Mouse (Mus musculus) forebrain, embryonic 10.5 days (tissue): ENCODE measurements around the gene Rtl8c. TPM values are rescaled to one million over a fixed set of nuclear protein-coding genes. Genes with fewer than 3 reads are reported as not detected.
A peak's percentile ranks its signal among the peaks of the same experiment; 100 is the strongest.
"Not testable (repeated sequence)": the region's sequence is repeated elsewhere in the genome, so short reads cannot be mapped to it uniquely, and the experiment has no call there.

ENCODE experiments used
- DNase-seq: peaks from one replicate; pipeline ENCODE4 v3.0.0-alpha.2; 2017; ENCODE audit warnings: low spot score; ENCODE audit errors: extremely low spot score
- H3K27ac ChIP-seq: fragments of 300-500 bp; sonication (generic); 2 replicates; pipeline ENCODE4 v1.5.1; 2016; ENCODE audit warnings: mild to moderate bottlenecking
- H3K27me3 ChIP-seq: fragments of 300-500 bp; sonication (generic); 2 replicates; pipeline ENCODE4 v1.6.1; 2016; ENCODE audit warnings: mild to moderate bottlenecking; ENCODE audit not compliant: poor library complexity, severe bottlenecking
- H3K36me3 ChIP-seq: fragments of 300-500 bp; sonication (generic); replicated peaks from 2 replicates; pipeline ENCODE4 v1.6.1; 2016; ENCODE audit warnings: mild to moderate bottlenecking, moderate library complexity
- H3K4me1 ChIP-seq: fragments of 300-500 bp; sonication (generic); 2 replicates; pipeline ENCODE4 v1.6.1; 2016
- H3K4me3 ChIP-seq: fragments of 300-500 bp; sonication (generic); 2 replicates; pipeline ENCODE4 v1.5.1; 2016; ENCODE audit warnings: mild to moderate bottlenecking, moderate library complexity
- H3K9me3 ChIP-seq: fragments of 300-500 bp; sonication (generic); 2 replicates; pipeline ENCODE4 v1.6.1; 2016; ENCODE audit warnings: mild to moderate bottlenecking, moderate library complexity
- WGBS: fragments of 180-500 bp; shearing (Covaris S2); methylation state at CpG from one replicate; pipeline ENCODE4 v1.1.7; 2016; 5-methylcytosine and 5-hydroxymethylcytosine counted together
- polyA plus RNA-seq: library from polyadenylated mRNA; unstranded; fragments of >200 nt; fragmentation: Nextera tagmentation; extraction: Ambion mirVana; gene quantifications from 2 replicates; pipeline ENCODE4 v1.2.1, GENCODE M21; 2016

Rtl8c gene
- polyA plus RNA-seq, 1 experiment from 2014 or later, result 26.4 TPM

DNA sequence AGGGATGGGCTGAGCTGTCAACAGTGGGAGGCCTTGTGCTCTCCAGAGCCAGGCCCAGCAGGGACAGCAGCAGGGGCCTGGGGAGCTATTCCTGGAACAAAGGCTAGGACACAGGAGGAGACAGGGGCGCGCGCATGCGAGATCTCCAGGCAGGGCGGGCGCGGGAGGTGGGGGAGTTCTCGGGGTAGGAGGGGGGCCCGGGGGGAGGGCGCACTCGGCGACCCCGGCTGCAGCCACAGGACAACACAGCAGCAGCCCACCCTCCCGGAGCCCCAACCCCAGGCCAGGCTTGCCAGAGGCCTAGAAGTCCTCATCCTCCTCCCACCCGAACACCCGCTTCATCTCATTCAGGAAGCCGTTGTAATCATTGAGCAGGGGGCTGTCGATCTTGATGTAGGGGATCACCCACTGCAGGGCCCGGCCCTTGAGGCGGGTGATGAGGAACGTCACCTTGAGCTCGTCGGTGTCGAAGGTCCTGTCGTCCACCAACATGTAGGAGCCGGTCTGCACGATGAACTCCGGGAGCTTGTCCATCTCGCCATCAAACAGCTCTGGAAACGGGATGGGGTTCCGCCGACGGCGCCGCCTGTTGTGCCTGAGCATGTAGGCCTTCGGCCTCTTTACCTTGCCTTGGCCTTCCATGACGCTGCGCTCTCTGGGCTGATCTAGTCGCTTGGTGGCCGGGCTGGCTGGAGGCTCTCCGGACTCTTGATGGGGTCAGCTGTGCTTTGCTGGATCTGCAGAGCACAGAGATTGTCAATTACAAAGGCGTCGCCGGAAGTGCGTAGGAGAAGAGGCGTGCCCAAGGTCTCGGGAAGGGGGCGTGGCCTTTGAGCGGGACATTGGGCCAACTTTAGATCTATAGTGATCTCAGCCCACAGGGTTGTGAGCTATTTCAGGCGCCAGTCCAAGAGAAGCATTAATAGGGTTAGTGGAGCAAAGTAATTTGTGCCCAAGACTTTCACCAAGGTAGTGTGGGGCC is 35.4 kb downstream of the Rtl8c start, which contains the start of gene Rtl8a:
Rtl8a (minus strand) TSS at position 703 of the 982 bp plus-strand sequence.
- DNase-seq, result peak; percentile 69
- H3K9me3 ChIP-seq, H3K4me1 ChIP-seq, H3K36me3 ChIP-seq, H3K27me3 ChIP-seq: not testable (repeated sequence)
- WGBS, result 22% methylated on average over 12 of the region's 50 CpGs
- peak within 1 kb of the TSS; percentile 40 for H3K4me3 ChIP-seq
- H3K27ac ChIP-seq, result peak within 1 kb of the TSS; percentile 53; the same call in 1 of the 2 replicates

DNA sequence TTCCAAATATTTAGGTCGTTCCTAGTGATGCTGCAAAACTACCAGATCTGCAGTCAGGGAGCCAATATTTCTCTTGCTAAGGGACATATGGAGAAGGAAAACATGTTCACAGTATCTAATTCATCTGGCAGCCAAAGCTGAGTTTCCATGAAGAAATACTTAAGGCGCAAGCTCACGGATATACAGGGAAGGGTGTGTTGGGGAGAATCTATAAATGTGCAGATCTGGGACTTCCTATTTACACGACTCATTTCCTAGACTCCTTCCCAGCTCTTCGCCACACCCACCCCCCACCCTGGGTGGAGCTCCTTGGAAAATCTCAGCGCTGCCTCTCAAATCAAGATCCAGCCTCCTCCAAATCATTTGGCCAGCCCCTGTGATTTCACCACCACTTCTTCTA is 38.1 kb downstream of the Rtl8c start:
- no peak for DNase-seq
- H3K4me3 ChIP-seq, result no peak overlapping the region
- 93% methylated on average over 6 of the region's 6 CpGs for WGBS

DNA sequence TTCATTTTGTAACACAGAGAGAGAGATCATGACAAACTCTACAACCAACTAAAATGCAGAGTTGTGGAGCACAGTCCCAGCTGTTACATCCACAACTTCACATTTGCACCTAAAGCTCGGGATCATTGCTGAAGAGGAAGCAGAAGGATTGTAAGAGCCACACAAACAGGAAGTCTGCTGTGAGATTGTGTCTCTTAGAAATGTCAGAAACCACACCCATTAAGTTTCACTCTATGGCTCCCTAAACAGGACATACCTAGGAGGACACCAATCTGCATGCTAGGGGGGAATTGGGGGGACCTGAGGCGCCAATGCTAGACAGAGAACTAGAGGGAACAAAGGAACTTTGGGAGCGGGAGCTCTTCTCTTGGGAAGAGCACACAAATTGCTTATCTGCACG is 45.1 kb downstream of the Rtl8c start:
- 74% methylated on average over 4 of the region's 4 CpGs for WGBS
- not testable (repeated sequence) for H3K4me3 ChIP-seq, H3K9me3 ChIP-seq, H3K4me1 ChIP-seq, H3K27me3 ChIP-seq, DNase-seq, H3K27ac ChIP-seq, H3K36me3 ChIP-seq

More for the DNA sequence above, 38.1 kb downstream of the Rtl8c start:
- no peaks in the 10 kb centered on the region for H3K36me3 ChIP-seq
- H3K4me1 ChIP-seq, result no peaks in the 10 kb centered on the region
- no peaks in the 10 kb centered on the region for H3K27me3 ChIP-seq
- H3K9me3 ChIP-seq, result no peaks in the 10 kb centered on the region
- H3K27ac ChIP-seq, result no peak overlapping the region

Other genes starting within 250 kb of the Rtl8c start
- 39.7 and 40.9 TPM in 2 replicates for gene Mospd1, start 237.5 kb upstream of the Rtl8c start, polyA plus RNA-seq
- not detected in 2 replicates for gene Etd, start 173.1 kb upstream of the Rtl8c start, polyA plus RNA-seq
- gene Gm14597, start 947 bp downstream of the Rtl8c start, polyA plus RNA-seq, result not detected in 2 replicates
- gene Rtl8a, start 35.6 kb downstream of the Rtl8c start, polyA plus RNA-seq, result 39.4 and 41.0 TPM in 2 replicates
- gene Rtl8b, start 62.4 kb downstream of the Rtl8c start, polyA plus RNA-seq, result 38.5 and 42.3 TPM in 2 replicates
- gene 4930502E18Rik, start 116.8 kb downstream of the Rtl8c start, polyA plus RNA-seq, result 0.22 and 0.42 TPM in 2 replicates
- gene 1700013H16Rik, start 149.8 kb downstream of the Rtl8c start, polyA plus RNA-seq, result not detected in 2 replicates
- not detected in 2 replicates for gene Zfp36l3, start 168.4 kb downstream of the Rtl8c start, polyA plus RNA-seq
- gene Xlr, start 189.7 kb downstream of the Rtl8c start, polyA plus RNA-seq, result 0.58 and 0.60 TPM in 2 replicates